Mouse (Mus musculus) ovary, adult 18-20 months (tissue): Measurements from ENCODE around the gene Gpr65.
"Not testable (repeated sequence)": the region's sequence is repeated elsewhere in the genome, so short reads cannot be mapped to it uniquely, and the experiment has no call there.

Experiments
- DNase-seq: peaks from one replicate; pipeline ENCODE4 v3.0.0; 2022; ENCODE audit warnings: low spot score, mixed read lengths

Gene Gpr65

DNA sequence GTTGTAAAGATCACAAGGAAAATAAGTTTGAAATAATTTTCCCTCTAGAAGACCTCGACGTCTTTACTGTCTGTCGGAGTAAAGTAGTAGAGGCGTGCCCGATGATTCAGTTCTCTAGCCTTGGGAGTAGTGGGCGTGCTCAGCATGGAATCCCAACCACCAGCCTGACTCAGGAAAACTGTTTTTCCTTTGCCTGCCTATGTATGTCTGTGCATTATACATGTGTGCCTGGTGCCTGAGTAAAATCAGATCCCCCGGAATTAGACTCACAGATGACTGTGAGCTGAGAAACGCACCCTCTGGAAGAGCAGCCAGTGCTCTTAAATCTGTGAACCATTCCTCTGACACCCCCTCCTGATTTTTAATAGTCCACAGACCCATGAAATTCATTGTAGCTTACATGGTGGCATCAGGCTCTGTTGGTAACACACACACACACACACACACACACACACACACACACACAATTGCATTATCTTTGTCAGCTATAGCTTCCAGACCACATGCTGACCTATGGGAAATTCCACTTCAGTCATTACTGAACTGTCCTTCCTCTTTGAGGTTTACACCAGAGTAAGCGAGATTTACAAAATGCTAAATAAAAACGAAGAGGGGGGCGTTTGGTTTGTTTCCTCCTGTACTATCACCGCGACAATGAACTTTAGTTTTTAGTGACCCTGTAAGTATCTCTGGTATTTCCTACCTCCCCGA is 14.5 kb downstream of the Gpr65 start:
- DNase-seq: no peak

DNA sequence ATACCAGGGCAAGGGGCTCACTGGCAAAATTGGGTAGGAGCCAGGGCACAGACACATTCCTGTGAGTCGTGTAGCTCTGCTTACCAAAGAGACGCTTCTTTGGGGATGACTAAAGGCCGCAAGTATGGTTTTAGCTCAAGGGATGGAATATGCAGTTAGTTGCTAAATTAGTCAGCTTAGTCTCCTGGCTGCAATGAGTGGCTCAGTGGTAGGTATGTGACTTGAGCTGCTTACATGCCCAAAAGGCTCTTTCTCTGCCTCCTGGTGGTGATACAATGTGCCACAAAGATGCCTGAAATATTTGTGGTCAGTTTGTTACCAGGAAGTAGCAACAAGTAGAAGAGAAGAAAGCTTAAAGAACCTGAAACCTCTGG is 15.0 kb downstream of the Gpr65 start:
- no peak for DNase-seq

DNA sequence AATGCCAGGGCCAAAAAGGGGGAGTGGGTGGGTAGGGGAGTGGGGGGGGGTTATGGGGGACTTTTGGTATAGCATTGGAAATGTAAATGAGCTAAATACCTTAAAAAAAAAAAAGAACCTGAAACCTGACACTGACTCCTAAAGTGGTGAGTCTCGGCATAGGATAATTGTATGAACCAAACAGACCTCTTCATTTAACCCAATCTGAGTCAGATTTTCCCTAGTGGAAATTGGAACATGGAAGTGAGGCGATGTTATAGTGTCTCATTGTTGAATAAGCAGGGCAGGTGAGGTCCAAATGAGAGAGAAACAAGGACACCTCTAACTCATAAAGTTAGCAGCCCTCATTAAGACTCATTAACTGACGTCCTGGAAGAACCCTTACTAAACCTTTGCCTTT is 16.0 kb downstream of the Gpr65 start:
- DNase-seq: no peak

DNA sequence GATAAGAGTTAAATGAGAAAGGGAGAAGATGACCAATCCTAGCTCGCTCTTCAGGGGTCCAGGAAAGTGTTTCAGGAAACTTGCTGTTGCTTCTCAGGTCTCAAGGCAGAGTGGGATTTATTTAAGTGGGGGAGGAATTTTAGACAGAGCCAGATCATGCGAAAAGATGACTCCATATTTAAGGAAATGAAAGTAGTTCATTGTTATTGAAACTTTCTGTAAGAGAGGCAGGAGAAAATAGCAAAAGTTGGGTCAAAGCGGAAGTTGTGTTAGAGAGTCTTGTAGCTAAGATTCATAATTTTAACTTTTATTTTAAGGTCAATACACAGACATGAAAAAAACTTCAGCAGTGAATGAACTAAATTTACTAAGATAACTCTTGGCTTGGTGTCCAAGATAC is 22.0 kb downstream of the Gpr65 start:
- DNase-seq: no peak

DNA sequence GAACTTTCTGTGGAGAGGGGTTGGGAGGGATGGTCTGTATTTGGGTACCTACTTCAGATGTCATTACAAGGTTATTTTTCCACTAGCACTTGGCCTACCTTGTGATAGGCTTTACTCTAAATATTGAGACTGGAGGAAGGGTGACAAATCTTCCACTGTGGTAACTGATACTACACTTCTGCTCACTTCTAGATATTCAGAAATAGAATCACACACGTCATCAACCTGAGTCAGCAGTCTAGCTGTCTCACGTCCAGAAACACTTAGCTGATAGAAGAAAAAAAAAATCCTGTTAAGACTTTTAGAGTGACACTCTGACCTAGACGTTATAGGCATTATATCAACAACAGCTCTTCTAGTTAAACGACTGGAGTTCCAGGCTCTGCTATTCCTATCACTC is 23.8 kb downstream of the Gpr65 start:
- no peak for DNase-seq

DNA sequence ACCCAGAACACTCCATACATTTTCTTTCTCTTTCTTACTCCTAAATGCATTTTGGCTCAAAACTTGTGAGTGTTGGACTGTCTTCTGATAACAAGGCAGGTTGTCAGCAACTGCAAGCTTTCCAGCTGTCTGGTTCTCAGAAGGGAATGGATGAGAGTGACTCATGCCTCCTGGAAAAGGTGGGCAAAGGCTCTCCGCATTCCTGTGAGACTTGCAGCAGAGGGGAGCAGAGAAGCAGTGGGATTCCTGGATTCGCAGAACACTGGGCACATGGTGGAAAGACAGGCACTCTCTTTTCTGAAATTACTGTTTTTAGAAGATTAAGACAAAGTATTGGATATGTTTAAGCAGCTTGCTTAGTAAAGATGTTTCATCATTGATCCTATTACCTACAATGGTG is 25.8 kb downstream of the Gpr65 start:
- no peak for DNase-seq

DNA sequence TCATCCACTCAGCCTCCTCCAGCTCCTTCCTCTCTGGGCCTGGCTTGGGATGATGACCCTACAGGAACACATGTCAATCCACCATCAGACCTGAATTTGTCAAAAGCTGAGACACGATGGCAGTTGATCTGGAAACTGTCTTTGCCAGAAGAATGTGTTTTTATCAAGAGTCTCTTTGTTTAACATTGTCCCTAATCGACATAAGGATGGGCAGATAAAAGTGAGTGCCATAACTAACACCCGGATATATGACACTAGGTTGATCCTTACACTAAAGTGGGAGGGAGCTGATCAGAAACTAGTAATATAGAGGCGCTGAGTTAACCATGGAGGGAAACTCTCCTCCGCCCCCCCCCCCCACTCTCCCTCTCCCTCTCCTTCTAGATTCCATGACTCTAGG is 33.5 kb downstream of the Gpr65 start:
- DNase-seq: no peak

DNA sequence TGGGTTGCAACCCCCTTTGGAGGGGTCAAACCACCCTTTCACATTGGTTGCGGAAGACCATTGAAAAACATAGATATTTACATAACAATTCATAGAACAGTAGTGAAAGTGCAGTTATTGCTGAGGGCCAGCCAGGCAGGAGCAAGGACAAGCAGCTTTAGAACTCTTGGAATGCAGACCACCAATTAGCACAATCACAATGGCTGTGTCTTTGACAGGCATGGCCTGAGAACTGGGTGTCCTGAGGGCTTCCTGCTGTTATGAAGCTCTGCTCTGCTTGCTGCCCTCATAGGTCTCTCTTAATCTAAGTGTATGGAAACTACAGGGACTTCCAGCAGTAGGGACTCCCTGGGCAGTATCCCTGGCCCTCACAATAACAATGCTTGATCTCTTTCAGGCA is 34.6 kb downstream of the Gpr65 start:
- DNase-seq: no peak

DNA sequence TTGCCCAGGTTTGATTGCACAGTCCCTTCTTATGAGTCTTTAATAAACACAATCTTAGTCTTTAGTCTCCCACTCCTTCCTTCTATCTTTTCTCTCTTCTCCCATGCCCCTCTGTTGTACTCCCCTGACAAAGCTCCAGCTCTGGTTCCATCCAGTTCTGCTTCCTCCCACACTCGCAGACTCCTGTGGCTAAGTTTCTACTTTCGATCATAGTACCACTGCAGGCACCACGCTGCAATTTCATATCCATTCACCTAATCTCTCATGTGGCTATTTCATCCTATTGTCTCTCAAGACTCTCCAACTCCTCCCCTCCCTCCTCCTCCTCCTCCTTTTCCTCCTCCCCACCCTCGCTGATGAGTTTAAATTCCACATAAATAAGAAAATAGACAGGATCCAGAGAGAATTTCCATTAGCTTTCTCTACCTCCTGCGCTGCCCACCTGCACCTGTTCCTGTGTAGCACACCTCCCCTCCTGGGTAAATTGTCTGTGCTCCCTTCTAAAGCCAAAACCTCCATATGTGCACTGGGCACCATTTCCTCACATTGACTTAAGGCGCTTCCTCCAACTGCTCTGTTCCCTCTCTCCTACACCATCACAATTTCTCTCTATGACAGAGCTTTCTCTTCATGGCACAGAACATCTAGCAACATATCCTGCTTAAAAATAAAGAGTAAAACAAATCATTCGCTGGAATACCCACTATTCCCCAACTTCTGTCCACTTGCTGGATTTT is 38.9 kb downstream of the Gpr65 start:
- DNase-seq: no peak

DNA sequence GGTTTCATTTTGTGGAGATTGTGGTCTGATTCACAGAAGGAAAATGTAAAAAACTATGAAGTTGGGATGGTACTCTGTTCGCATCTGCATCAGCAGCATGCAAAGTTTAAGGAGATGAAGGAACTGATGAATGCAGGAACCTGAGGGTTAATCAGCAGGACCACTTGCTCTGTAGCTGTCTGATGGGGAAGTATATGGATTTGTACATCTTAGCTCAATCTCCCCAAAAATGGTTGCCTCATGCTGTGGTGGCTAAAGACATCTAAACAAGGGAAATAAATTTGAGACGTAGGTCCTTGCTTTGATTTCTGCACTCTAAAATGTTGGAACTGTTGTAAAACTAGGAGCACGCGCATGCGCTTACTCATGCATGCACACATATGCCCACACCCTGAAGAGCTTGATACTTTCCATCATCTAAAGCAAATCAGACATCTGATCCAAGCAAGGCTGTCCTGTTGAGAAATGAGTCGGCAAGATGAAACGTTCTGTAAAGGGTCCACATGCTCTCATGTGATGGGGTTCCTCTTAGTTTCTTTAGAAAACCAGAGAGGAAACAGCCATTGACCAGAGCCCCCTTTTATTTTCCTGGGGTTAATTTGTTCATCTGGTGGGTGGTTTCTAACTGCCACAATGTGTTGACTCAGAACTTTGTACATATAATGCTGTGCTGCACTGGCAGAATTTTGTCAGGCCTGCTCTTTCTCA is 43.1 kb downstream of the Gpr65 start:
- DNase-seq: no peak

DNA sequence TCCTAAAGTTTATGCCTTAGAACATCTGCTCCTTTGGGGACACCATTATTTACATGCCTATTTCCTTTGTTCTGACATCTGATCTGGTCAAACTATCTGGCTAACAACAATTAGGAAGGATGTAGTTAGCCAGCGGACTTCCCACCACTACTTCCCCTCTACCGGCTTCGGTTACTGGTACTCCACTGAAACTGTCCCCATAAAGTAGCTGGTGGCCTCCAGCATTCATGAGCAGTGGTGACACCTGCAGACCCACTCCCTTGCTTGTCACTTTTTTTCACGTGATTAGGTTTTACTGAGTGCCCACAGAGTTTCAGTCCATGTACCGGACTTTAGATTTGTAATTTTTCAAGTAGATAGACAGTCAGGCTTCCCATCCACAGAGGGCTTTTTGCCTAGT is 47.5 kb downstream of the Gpr65 start:
- no peak for DNase-seq

DNA sequence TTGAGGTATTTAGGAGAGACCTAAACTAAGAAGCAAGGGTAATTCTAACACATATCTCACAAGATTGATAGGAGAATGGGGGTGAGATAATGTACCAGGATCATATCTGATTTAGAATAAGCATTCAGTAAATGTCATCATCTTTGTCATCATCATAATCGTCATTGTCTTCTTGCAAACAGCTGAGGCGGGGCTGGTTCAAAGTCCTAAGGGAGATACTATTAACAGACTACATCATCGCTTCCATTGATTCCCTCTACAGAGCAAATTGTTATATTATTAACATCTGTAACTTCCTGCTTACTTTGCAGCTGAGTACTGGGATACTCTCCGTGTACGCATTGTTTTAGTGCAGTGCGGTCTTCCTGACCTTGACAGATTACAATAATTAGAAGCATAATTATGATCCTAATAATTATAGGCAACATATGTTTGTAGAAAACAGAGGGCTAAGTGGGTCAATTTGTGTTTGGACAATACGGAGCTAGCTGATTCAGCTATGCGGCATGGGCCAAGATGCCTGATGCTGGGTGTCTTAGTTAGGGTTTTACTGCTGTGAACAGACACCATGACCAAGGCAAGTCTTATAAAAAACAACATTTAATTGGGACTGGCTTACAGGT is 49.4 kb downstream of the Gpr65 start:
- DNase-seq: no peak

DNA sequence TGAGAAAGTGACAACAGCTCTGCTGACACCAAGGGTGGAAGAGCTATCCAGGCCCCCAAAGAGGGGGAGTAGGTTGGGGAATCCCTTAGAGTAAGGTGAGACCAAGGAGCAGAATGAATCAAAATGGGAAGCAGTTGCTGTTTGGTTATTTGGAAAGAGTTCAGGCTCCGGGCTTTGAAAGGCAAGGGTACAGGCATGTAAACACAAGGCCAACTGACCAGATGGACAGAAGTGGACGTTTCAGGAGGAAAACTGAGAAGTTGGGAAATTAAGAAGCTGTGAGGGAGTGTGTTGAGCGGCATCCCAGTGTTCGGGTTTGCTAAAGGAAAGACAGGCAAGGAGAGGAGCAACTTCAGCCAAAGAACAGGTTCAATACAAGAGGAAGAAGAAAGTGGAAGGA is 54.0 kb downstream of the Gpr65 start:
- DNase-seq: no peak

DNA sequence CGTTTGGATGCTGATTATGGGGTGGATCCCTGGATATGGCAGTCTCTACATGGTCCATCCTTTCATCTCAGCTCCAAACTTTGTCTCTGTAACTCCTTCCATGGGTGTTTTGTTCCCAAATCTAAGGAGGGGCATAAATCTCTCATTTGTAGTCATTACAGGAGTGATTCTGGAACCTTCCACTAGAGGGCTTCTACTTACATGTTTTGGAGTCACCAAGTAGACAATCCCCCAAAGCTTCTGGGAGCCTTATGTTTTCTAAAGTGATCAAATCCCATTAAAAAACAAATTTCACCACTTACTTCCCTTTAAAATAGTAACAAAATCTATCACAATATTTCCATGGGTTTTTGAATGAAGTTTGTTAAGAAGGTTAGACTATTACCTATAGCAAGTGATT is 55.7 kb downstream of the Gpr65 start:
- not testable (repeated sequence) for DNase-seq
